Mouse (Mus musculus): ENCODE measurements around the gene Tapbp.
"Not testable (repeated sequence)": the region's sequence is repeated elsewhere in the genome, so short reads cannot be mapped to it uniquely, and the experiment has no call there.

DNA sequence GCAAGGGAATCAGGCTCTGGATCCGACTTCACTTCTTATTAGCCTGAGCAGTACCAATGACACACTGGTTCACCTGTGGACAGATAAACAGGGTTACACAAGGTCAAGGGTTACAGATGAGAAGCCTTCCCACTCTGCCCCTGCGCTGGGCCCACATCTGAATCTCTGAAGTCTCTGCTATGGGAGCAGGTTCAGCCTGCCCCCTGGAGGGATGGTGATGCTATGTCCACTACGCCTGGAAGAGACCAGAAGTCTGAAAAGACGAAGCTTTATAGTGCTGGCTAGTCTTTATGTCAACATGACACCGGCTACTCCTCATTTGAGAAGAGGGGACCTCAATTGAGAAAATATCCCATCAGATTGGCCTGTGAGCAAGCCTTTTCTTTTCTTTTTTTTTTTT is 39.9 kb upstream of the Tapbp start:
- 0 out of 2 replicates have a peak, but pooled peaks have one; percentile 5 for TF ChIP-seq CTCF (IDR thresholded peaks at IDR 0.05; ENCODE audit: insufficient read depth, low read length)
- TF ChIP-seq POLR2A (IDR thresholded peaks at IDR 0.05; ENCODE audit: borderline replicate concordance, extremely low read depth, low read depth, low read length), result not testable (repeated sequence)
